Mouse (Mus musculus) liver, postnatal 0 days (tissue): ENCODE data around the gene Serinc1.

Experiments
- CTCF ChIP-seq: sonication (generic); IDR thresholded peaks from 2 replicates; pipeline ENCODE4 v1.5.1; 2016; ENCODE audit warnings: antibody characterized with exemption, low read depth
- EP300 ChIP-seq: IDR thresholded peaks from 2 replicates; pipeline ENCODE4 v1.6.1; 2016; ENCODE audit warnings: antibody characterized with exemption, low read depth, mild to moderate bottlenecking

GRCm38 (mm10) chr10:57481717-57482116 lies 50.6 kb downstream of the Serinc1 start:
- no peak for TF ChIP-seq EP300
- no peak for TF ChIP-seq CTCF
